Mouse (Mus musculus) left cerebral cortex, adult 18-20 months (tissue): ENCODE measurements around the gene St3gal4. TPM values are rescaled to one million over a fixed set of nuclear protein-coding genes. Genes with fewer than 3 reads are reported as not detected.
"Not testable (repeated sequence)": the region's sequence is repeated elsewhere in the genome, so short reads cannot be mapped to it uniquely, and the experiment has no call there.

ENCODE experiments used
- DNase-seq, 2 experiments: peaks; one replicate each; pipeline ENCODE4 v3.0.0; 2021 to 2022; ENCODE audit warnings: low spot score in 2 of 2, mixed read lengths in 1 of 2
- long read RNA-seq, 2 experiments: library from polyadenylated mRNA; stranded (forward); transcript quantifications; one replicate each; pipeline ENCODE4 v2.0.0; 2021
- total RNA-seq, 2 experiments: library from RNA; stranded (reverse); gene quantifications; 2 replicates each; pipeline ENCODE4 v1.2.3; 2021

Gene St3gal4
- total RNA-seq: 10 to 100 TPM; 26.7 to 29.7 TPM
- long read RNA-seq, experiment 1, transcript St3gal4-201 (11 exons, 2,095 nt): major isoform, 45 of 49 reads
- long read RNA-seq, experiment 1, partial matches to known transcripts: 0 of 49 reads
- long read RNA-seq, experiment 1, other reads (novel, unspliced or antisense): 4 of 49 reads
- long read RNA-seq, experiment 2, transcript St3gal4-201 (11 exons, 2,095 nt): major isoform, 35 of 41 reads
- long read RNA-seq, experiment 2, partial matches to known transcripts: 2 of 41 reads
- long read RNA-seq, experiment 2, other reads (novel, unspliced or antisense): 4 of 41 reads

GRCm38 (mm10) chr9:35119168-35119567 is at the start of gene St3gal4:
St3gal4 (minus strand) TSS chr9:35119268.
- no peak for DNase-seq

GRCm38 (mm10) chr9:35166798-35167635 is 47.9 kb upstream of the St3gal4 start:
- DNase-seq: no peak

- no peak for DNase-seq
Observed at GRCm38 (mm10) chr9:35166144-35166797, 47.2 kb upstream of the St3gal4 start.

GRCm38 (mm10) chr9:35164142-35164874 is 45.2 kb upstream of the St3gal4 start:
- no peak for DNase-seq

GRCm38 (mm10) chr9:35163011-35163690 is 44.1 kb upstream of the St3gal4 start:
- peak in 1 of 2 experiments; percentile 15 for DNase-seq

- no peak for DNase-seq
Observed at GRCm38 (mm10) chr9:35161721-35162120, 42.7 kb upstream of the St3gal4 start.

- DNase-seq: no peak
Observed at GRCm38 (mm10) chr9:35160662-35161061, 41.6 kb upstream of the St3gal4 start.

GRCm38 (mm10) chr9:35158477-35158876 is 39.4 kb upstream of the St3gal4 start:
- no peak for DNase-seq

- no peak for DNase-seq
Observed at GRCm38 (mm10) chr9:35156862-35157261, 37.8 kb upstream of the St3gal4 start.

GRCm38 (mm10) chr9:35156002-35156710 is 37.1 kb upstream of the St3gal4 start:
- DNase-seq: peak; percentile 17 to 35

- DNase-seq: no peak
Observed at GRCm38 (mm10) chr9:35152923-35153322, 33.9 kb upstream of the St3gal4 start.

GRCm38 (mm10) chr9:35148822-35149221 is 29.8 kb upstream of the St3gal4 start:
- DNase-seq: not testable (repeated sequence)

- not testable (repeated sequence) for DNase-seq
Observed at GRCm38 (mm10) chr9:35147261-35147660, 28.2 kb upstream of the St3gal4 start.

GRCm38 (mm10) chr9:35145829-35146228 is 26.8 kb upstream of the St3gal4 start:
- DNase-seq: no peak

GRCm38 (mm10) chr9:35145118-35145517 is 26.1 kb upstream of the St3gal4 start:
- DNase-seq: no peak

GRCm38 (mm10) chr9:35142221-35142620 is 23.2 kb upstream of the St3gal4 start:
- no peak for DNase-seq

- no peak for DNase-seq
Observed at GRCm38 (mm10) chr9:35139231-35139744, 20.2 kb upstream of the St3gal4 start.

GRCm38 (mm10) chr9:35138029-35138428 is 19.0 kb upstream of the St3gal4 start:
- no peak for DNase-seq

- no peak for DNase-seq
Observed at GRCm38 (mm10) chr9:35135575-35135974, 16.5 kb upstream of the St3gal4 start.
